Mouse (Mus musculus): Measurements from ENCODE around the gene Rhox2f.
"Not testable (repeated sequence)": the region's sequence is repeated elsewhere in the genome, so short reads cannot be mapped to it uniquely, and the experiment has no call there.

Gene Rhox2f

GRCm38 (mm10) chrX:37571105-37571504 is at the start of gene Rhox2f:
Rhox2f (plus strand) TSS chrX:37571405.
- not testable (repeated sequence) for DNase-seq (ENCODE audit: low spot score in 2 of 2)

GRCm38 (mm10) chrX:37530152-37530551 is 41.1 kb upstream of the Rhox2f start, which contains the start of gene Rhox2e:
Rhox2e (plus strand) TSS chrX:37530452.
- DNase-seq (ENCODE audit: low spot score in 2 of 2) = not testable (repeated sequence)

GRCm38 (mm10) chrX:37541719-37542118 is 29.5 kb upstream of the Rhox2f start, which contains the start of gene Rhox3e:
Rhox3e (plus strand) TSS chrX:37542019.
- not testable (repeated sequence) for DNase-seq (ENCODE audit: low spot score in 2 of 2)

GRCm38 (mm10) chrX:37557112-37557511 is 14.1 kb upstream of the Rhox2f start, which contains the start of gene Rhox4e:
Rhox4e (plus strand) TSS chrX:37557412.
- DNase-seq (ENCODE audit: low spot score in 2 of 2) = not testable (repeated sequence)

GRCm38 (mm10) chrX:37572638-37573037 is 1.4 kb downstream of the Rhox2f start:
- not testable (repeated sequence) for DNase-seq (ENCODE audit: low spot score in 2 of 2)

- not testable (repeated sequence) for DNase-seq (ENCODE audit: low spot score in 2 of 2)
These were observed 9.5 kb downstream of the Rhox2f start, which contains the start of gene Rhox3f for GRCm38 (mm10) chrX:37580692-37581091. Rhox3f (plus strand) TSS chrX:37580992.

- not testable (repeated sequence) for DNase-seq (ENCODE audit: low spot score in 2 of 2)
These were observed 36.4 kb downstream of the Rhox2f start, which contains the start of gene Rhox4f for GRCm38 (mm10) chrX:37607604-37608003. Rhox4f (minus strand) TSS chrX:37607704.
